Mouse (Mus musculus) MEL (cell line): Measurements from ENCODE around the gene Gm48551.

ENCODE experiments used
- POLR2A ChIP-seq, 2 experiments: IDR thresholded peaks; 2 replicates each; pipeline ENCODE4 v1.6.1; 2011 to 2012; ENCODE audit warnings: low read length in 2 of 2, mild to moderate bottlenecking in 2 of 2, control low read depth in 1 of 2, improper control_type of control experiment in 1 of 2, low read depth in 1 of 2, moderate library complexity in 1 of 2; ENCODE audit not compliant: control insufficient read depth in 1 of 2, insufficient read depth in 1 of 2, poor library complexity in 1 of 2
- SMC3 ChIP-seq: IDR thresholded peaks from 2 replicates; pipeline ENCODE4 v1.6.1; 2011; ENCODE audit warnings: low read depth, low read length, improper control_type of control experiment
- TBP ChIP-seq: IDR thresholded peaks from 2 replicates; pipeline ENCODE4 v1.8.0; 2011; ENCODE audit warnings: low read depth, low read length, improper control_type of control experiment

- TF ChIP-seq TBP (no peak), SMC3 (no peak), POLR2A (IDR thresholded peaks at IDR 0.05; ENCODE audit: control insufficient read depth in 1 of 2, insufficient read depth in 1 of 2, low read depth in 1 of 2, low read length in 2 of 2, poor library complexity in 1 of 2) (peak in 1 of 2 experiments; percentile 46; a peak in 1 of 4 replicates)
These were observed 45.4 kb downstream of the Gm48551 start for GRCm38 (mm10) chr10:81429605-81430061.
